26 mouse cellular contexts compared by ENCODE assay signal in genomic region chr17:32468494-32468893, GRCm38 (mm10). TPM values are rescaled to one million over a fixed set of nuclear protein-coding genes. Genes with fewer than 3 reads are reported as not detected.
DNase-seq lines count a peak whose midpoint lies in the region; ATAC-seq and TF ChIP-seq lines count a peak whose summit lies in the region.
"Had no signal": no experiment of that assay in that cellular context is flagged by ENCODE, and none has a peak within 500 bp of the region (broad histone marks: within the 10 kb centered on the region; RNA-seq: fewer than 3 reads in every experiment).

No protein-coding gene starts in this region.

- TF ChIP-seq POLR2A in small intestine, adult 2 months (IDR thresholded peaks at IDR 0.05; ENCODE audit: low read depth, low read length): no peak; the same call in 1 of the 2 replicates

- H3K9ac ChIP-seq in intestine, embryonic 15.5 days: no peak overlapping the region
- H3K9ac ChIP-seq: embryonic facial prominence, embryonic 15.5 days; forebrain, embryonic 15.5 days; heart, embryonic 13.5 days had no signal

- no peaks in the 10 kb centered on the region for H3K36me3 ChIP-seq in intestine, embryonic 15.5 days
- H3K36me3 ChIP-seq in small intestine, adult 2 months (ENCODE audit: control insufficient read depth, insufficient read depth, low read length): no peaks in the 10 kb centered on the region
- H3K36me3 ChIP-seq: embryonic facial prominence, embryonic 15.5 days; forebrain, embryonic 10.5 days; forebrain, embryonic 15.5 days; heart, embryonic 13.5 days had no signal

- H3K27ac ChIP-seq in intestine, embryonic 15.5 days: no peak overlapping the region
- H3K27ac ChIP-seq in small intestine, adult 2 months (ENCODE audit: insufficient read depth, low read depth, low read length): peak overlapping the region; percentile 70
- H3K27ac ChIP-seq: embryonic facial prominence, embryonic 15.5 days; forebrain, embryonic 10.5 days; forebrain, embryonic 15.5 days; heart, embryonic 13.5 days had no signal

- WGBS in intestine, embryonic 15.5 days: 46% methylated on average over 7 of the region's 7 CpGs
- 33% methylated on average over 7 of the region's 7 CpGs for WGBS in small intestine, adult 2 months

- TF ChIP-seq CTCF in small intestine, adult 2 months (IDR thresholded peaks at IDR 0.05; ENCODE audit: extremely low read depth, insufficient read length, insufficient replicate concordance, low read depth, low read length): no peak

- no peaks in the 10 kb centered on the region for H3K4me1 ChIP-seq in intestine, embryonic 15.5 days (replicated peaks)
- no peaks in the 10 kb centered on the region for H3K4me1 ChIP-seq in small intestine, adult 2 months (ENCODE audit: control insufficient read depth, insufficient read depth, insufficient read length, low read length)
- H3K4me1 ChIP-seq: embryonic facial prominence, embryonic 15.5 days; forebrain, embryonic 10.5 days; forebrain, embryonic 15.5 days; heart, embryonic 13.5 days had no signal

- H3K4me3 ChIP-seq in intestine, embryonic 15.5 days (replicated peaks): no peak overlapping the region
- H3K4me3 ChIP-seq in small intestine, adult 2 months (ENCODE audit: low read depth, low read length): peak overlapping the region; percentile 37
- H3K4me3 ChIP-seq: embryonic facial prominence, embryonic 15.5 days; erythroblast, embryonic 14.5 days; forebrain, embryonic 10.5 days; forebrain, embryonic 15.5 days; heart, embryonic 13.5 days had no signal

- no peak overlapping the region for H3K4me2 ChIP-seq in intestine, embryonic 15.5 days (replicated peaks)
- H3K4me2 ChIP-seq: embryonic facial prominence, embryonic 15.5 days; forebrain, embryonic 15.5 days; heart, embryonic 13.5 days had no signal

- DNase-seq in kidney, adult 8-10 months: peak; percentile 16 to 32
- DNase-seq in kidney, postnatal 10 days: no peak
- peak; percentile 16 for DNase-seq in R1 (ENCODE audit: low read depth, low spot score)
- DNase-seq in adrenal gland, postnatal 4 days (ENCODE audit: low spot score in 2 of 2): no peak
- DNase-seq in layer of hippocampus, adult 18-20 months (ENCODE audit: low spot score in 2 of 2): no peak
- DNase-seq: adrenal gland, adult 8-10 months; adrenal gland, postnatal 36 days; cerebellum, adult 11 months; cerebellum, adult 8-10 months; cerebellum, postnatal 14 days; embryo, embryonic 11 days; gastrocnemius, postnatal 36 days; heart, adult 11 months; heart, postnatal 36 days had no signal

- H3K9me3 ChIP-seq in intestine, embryonic 15.5 days: no peaks in the 10 kb centered on the region
- H3K9me3 ChIP-seq: embryonic facial prominence, embryonic 15.5 days; forebrain, embryonic 10.5 days; forebrain, embryonic 15.5 days; heart, embryonic 13.5 days had no signal

- peak; percentile 80 for ATAC-seq in intestine, embryonic 15.5 days
- ATAC-seq: forebrain, embryonic 15.5 days had no signal

- no peaks in the 10 kb centered on the region; the same call in 1 of the 2 replicates for H3K27me3 ChIP-seq in intestine, embryonic 15.5 days (replicated peaks)
- H3K27me3 ChIP-seq in small intestine, adult 2 months (ENCODE audit: control insufficient read depth, insufficient read depth, low read length): no peaks in the 10 kb centered on the region
- H3K27me3 ChIP-seq: embryonic facial prominence, embryonic 15.5 days; forebrain, embryonic 15.5 days had no signal

RNA-seq across cellular contexts. Expression of gene Cyp4f39, which starts 16.0 kb away (rescaled TPM):
- polyA plus RNA-seq in intestine, embryonic 15.5 days (2015; fragmentation: Nextera tagmentation; extraction: Ambion mirVana): 0.29 and 0.35 TPM in 2 replicates
- polyA plus RNA-seq in small intestine, adult 2 months (2012; rRNA removed): 0.65 and 1.0 TPM in 2 replicates
- total RNA-seq in adrenal gland, postnatal 4 days (2021): under 1 TPM in 1 of 2 experiments, not detected in 1; 0.67 TPM
- under 1 TPM in 1 of 2 experiments, not detected in 1; 0.20 TPM for total RNA-seq in layer of hippocampus, adult 18-20 months (2021)
- total RNA-seq: adrenal gland, adult 8-10 months; adrenal gland, postnatal 36 days; heart, postnatal 36 days had no signal
- polyA plus RNA-seq: hindbrain, embryonic 11.5 days had no signal

RNA-seq across cellular contexts. Expression of gene Cyp4f17, which starts 37.4 kb away (rescaled TPM):
- polyA plus RNA-seq in intestine, embryonic 15.5 days (2015; fragmentation: Nextera tagmentation; extraction: Ambion mirVana): 4.8 and 5.5 TPM in 2 replicates
- 2.3 and 2.5 TPM in 2 replicates for polyA plus RNA-seq in small intestine, adult 2 months (2012; rRNA removed)
- total RNA-seq in adrenal gland, postnatal 4 days (2021): 10 to 100 TPM in 1 of 2 experiments, 1 to 10 TPM in 1; 9.8 to 12.7 TPM
- 1 to 10 TPM; 2.7 to 4.4 TPM for total RNA-seq in layer of hippocampus, adult 18-20 months (2021)
- polyA plus RNA-seq: erythroblast, embryonic 14.5 days had no signal

RNA-seq across cellular contexts. Expression of gene Pglyrp2, which starts 44.5 kb away (rescaled TPM):
- polyA plus RNA-seq in intestine, embryonic 15.5 days (2015; fragmentation: Nextera tagmentation; extraction: Ambion mirVana): 0.28 and 0.40 TPM in 2 replicates
- polyA plus RNA-seq in small intestine, adult 2 months (2012; rRNA removed): 4.7 and 8.0 TPM in 2 replicates
- 10 to 100 TPM in 1 of 2 experiments, under 1 TPM in 1; 0.31 to 10.5 TPM for total RNA-seq in adrenal gland, postnatal 4 days (2021)
- not detected for total RNA-seq in layer of hippocampus, adult 18-20 months (2021)
- total RNA-seq: ES-E14; gastrocnemius, adult 8-10 months; heart, postnatal 36 days had no signal
- polyA plus RNA-seq: embryonic facial prominence, embryonic 11.5 days; forebrain, embryonic 15.5 days; heart, postnatal 0 days; hindbrain, embryonic 11.5 days had no signal

Comparison
In these comparisons a context has a peak if more than half of its experiments do, and no peak if none do; other contexts are left out.
1. DNase-seq: peak in kidney, adult 8-10 months (2 of 2) and R1 (single experiment); none in kidney, postnatal 10 days (single experiment), adrenal gland, postnatal 4 days (0 of 2) and layer of hippocampus, adult 18-20 months (0 of 2).